Mouse (Mus musculus): ENCODE data around the gene Gm4969. TPM values are rescaled to one million over a fixed set of nuclear protein-coding genes. Genes with fewer than 3 reads are reported as not detected.
A peak's percentile ranks its signal among the peaks of the same experiment; 100 is the strongest.

The Gm4969 gene
- polyA plus RNA-seq, 1 experiment from 2014 or later: 3.6 TPM

DNA sequence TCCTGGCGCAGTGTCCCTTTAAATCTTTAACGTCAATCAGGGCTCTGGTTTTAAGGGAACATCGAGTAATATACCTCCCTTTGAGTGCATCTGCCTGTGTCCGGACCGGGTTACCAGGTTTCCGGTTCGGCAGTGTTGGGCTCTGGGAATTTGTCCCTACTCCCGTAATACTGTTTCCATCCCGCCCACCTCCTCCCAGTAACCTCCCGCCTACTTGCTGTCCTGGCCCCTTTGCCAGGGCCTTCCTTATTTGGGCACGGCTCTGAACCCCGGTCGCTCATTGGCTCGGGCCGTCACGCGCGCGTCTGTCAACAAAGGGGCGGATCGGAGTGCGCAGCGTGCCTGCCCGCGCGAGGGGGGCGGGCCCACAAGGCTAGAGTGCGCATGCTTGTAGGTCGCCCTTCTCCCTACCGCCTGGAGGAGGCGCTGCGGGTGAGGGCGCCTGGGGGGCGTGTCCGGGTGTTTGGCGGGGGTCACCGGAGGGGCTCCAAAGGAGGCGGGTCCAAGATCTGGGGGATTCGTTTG, 13.2 kb upstream of the Gm4969 start:
- H3K4me3 ChIP-seq: peak overlapping the region; percentile 45
- peak overlapping the region; percentile 66 for H3K4me2 ChIP-seq (replicated peaks)
- H3K9ac ChIP-seq (replicated peaks): peak overlapping the region; percentile 34
- ATAC-seq (replicated peaks): peak; percentile 99
- H3K36me3 ChIP-seq: peaks cover 11% of the 10 kb centered on the region
- WGBS: under 1% methylated on average over 39 of the region's 39 CpGs
- no peaks in the 10 kb centered on the region for H3K27me3 ChIP-seq
- peaks cover 12% of the 10 kb centered on the region for H3K4me1 ChIP-seq
- H3K27ac ChIP-seq (replicated peaks): peak overlapping the region; percentile 88
- no peaks in the 10 kb centered on the region for H3K9me3 ChIP-seq

DNA sequence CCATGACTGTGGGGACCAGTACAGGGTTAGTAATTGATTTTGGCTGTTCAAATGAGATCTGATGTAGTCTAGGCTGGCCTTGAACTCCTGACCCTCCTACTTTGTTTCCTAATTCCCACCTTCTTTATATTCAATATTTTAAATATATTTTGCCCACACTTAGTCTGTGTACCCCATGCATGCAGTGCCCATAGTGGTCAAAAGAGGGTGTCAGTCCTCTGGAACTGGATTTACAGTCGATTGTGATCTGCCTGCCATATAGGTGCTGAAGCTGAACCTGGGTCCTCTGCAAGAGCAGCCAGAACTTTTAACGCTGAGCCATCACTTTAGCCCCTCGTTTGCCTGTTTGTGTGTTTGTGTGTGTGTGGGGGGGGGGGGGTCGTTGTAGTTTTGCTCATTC, 12.5 kb upstream of the Gm4969 start:
- H3K4me1 ChIP-seq: peaks cover 12% of the 10 kb centered on the region
- peak overlapping the region; percentile 45 for H3K4me3 ChIP-seq
- no peaks in the 10 kb centered on the region for H3K27me3 ChIP-seq
- no peak for ATAC-seq (replicated peaks)
- no peaks in the 10 kb centered on the region for H3K9me3 ChIP-seq
- peaks cover 4% of the 10 kb centered on the region for H3K36me3 ChIP-seq
- WGBS: 33% methylated on average over 4 of the region's 4 CpGs
- peak overlapping the region; percentile 66 for H3K4me2 ChIP-seq (replicated peaks)
- H3K27ac ChIP-seq (replicated peaks): peak overlapping the region; percentile 88
- no peak overlapping the region; the same call in 1 of the 2 replicates for H3K9ac ChIP-seq (replicated peaks)

DNA sequence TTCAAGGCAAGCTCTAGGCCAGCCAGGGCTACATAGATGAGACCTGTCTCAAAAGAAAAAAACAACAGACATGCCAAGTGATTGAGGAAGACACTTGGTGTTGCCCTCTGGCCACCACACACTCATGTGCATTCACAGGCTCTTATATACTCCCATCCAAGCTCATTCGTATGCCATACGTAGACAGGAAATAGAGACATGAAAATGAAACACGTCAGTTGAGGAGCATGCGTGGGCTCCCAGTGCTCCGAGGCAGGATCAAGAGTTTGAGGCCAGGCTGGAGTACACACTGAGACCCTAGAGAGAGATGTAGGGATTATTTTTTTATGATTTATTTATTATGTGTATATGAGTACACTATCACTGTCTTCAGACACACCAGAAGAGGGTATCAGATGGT, 11.2 kb upstream of the Gm4969 start:
- no peak overlapping the region for H3K9ac ChIP-seq (replicated peaks)
- H3K4me2 ChIP-seq (replicated peaks): no peak overlapping the region
- no peak for ATAC-seq (replicated peaks)
- no peak overlapping the region for H3K4me3 ChIP-seq
- 90% methylated on average over 5 of the region's 5 CpGs for WGBS
- no peaks in the 10 kb centered on the region for H3K27me3 ChIP-seq
- no peak overlapping the region for H3K27ac ChIP-seq (replicated peaks)
- no peaks in the 10 kb centered on the region for H3K9me3 ChIP-seq
- H3K36me3 ChIP-seq: no peaks in the 10 kb centered on the region
- peaks cover 12% of the 10 kb centered on the region for H3K4me1 ChIP-seq

DNA sequence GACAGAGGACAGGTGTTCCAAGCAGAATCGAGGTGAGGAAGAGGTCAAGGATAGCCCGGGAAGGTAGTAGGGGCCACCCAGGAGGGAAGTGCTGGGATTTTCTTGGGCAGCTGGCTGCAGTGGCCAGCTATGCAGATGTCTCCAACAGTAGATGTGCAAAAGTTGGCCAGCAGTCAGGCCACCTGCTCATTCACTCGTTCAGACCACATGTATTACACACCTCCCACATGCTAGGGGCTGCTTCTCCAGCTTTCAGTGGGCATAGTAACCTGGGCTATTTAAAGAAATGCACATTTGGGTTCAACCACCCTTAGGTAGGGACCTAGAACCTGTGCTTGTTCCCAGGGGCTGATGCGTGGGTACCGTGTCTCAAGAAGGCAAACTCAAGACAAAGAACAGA, 9.6 kb upstream of the Gm4969 start:
- WGBS: 88% methylated on average over 5 of the region's 5 CpGs
- Histone ChIP-seq H3K4me2 (replicated peaks) (no peak overlapping the region), H3K9ac (replicated peaks) (no peak overlapping the region), H3K27ac (replicated peaks) (no peak overlapping the region), H3K4me3 (no peak overlapping the region), H3K4me1 (peaks cover 12% of the 10 kb centered on the region), H3K9me3 (no peaks in the 10 kb centered on the region), H3K36me3 (no peaks in the 10 kb centered on the region), H3K27me3 (no peaks in the 10 kb centered on the region)
- ATAC-seq (replicated peaks): no peak

DNA sequence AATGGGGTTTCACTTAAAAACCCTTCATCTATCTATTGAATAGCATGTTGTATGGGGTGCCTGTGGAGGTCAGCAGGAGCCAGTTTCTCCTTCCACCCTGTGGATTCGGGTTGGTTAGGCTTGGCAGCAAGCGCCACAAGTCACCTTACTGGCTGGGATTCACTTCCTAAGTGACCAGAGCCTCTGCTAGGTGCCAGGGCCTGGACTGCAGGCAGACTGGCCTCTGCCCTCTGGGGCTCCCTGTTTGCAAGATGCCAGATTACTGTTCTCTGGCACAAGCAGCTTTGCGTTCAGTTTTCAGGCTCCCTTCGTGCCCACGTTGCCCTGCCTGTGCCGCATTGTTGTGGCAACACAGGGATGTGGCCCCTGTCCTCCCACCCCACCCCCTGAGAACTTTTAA, 6.5 kb upstream of the Gm4969 start:
- Histone ChIP-seq H3K4me1 (peaks cover 18% of the 10 kb centered on the region), H3K27me3 (no peaks in the 10 kb centered on the region), H3K4me2 (replicated peaks) (no peak overlapping the region), H3K9ac (replicated peaks) (no peak overlapping the region), H3K27ac (replicated peaks) (no peak overlapping the region), H3K36me3 (no peaks in the 10 kb centered on the region), H3K9me3 (no peaks in the 10 kb centered on the region), H3K4me3 (no peak overlapping the region)
- no peak for ATAC-seq (replicated peaks)
- 92% methylated on average over 6 of the region's 6 CpGs for WGBS

DNA sequence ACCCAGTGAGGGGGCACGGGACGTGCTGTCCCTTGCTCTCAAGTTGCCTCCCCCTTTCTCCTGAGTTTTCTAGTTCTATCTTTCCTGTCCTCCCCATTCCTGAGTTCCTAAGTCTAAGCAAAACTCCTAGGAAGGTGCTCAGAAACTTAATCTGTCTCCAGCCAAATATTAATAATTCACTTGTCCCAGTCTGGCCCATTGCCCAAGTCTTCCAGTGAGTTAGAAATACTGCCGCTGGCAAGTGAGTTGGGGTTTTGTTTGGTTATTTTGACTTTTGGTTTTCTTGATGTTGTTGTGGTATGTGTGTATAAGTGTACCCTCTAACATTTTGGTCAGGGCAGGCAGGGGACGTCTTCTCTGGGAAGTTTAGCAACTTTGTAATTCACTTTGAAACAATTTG, 3.5 kb upstream of the Gm4969 start:
- no peak overlapping the region for H3K9ac ChIP-seq (replicated peaks)
- no peak overlapping the region for H3K4me2 ChIP-seq (replicated peaks)

DNA sequence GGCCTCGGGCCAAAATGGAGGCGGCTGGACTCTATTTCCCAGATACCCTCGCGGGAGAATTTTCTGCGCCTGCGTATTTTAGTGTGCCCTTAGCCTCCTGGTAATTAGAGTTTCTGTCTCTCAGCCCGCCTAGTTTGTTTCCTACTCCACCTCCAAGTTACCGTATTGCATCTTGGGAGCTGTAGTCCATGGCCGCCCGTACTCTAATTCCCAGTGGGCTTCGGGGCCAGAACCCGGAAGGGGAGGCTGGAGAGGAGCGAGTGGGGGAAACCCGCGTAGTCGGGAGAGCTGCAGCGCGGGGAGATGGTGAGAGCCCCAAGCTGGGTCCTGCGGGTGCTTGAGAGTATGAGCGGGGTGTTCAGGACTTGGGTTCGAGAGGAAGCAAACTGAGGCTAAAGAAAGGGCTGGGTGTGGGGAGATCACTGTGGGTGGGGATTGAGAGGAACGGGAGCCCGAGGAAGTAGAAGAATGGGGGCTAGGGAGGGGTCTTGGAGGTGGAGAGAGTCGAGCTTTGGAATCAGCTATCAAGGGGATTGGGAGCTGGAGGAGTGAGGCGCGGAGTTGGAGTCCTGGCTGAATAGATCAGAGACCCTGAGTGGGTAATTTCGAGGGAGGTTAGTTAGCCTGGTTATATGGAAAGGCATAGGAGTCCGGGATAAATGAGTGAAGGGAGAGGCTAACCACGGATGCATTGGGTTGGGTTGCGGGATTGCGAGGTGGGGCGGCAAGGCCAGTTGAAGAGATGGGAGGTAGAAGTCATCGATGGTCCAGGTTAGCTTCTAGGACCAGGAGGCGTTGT, 1.7 kb upstream of the Gm4969 start, which contains the start of gene Fbxo46:
Fbxo46 (plus strand) TSS at position 229 of the 799 bp plus-strand sequence.
- Histone ChIP-seq H3K36me3 (no peaks in the 10 kb centered on the region), H3K9me3 (no peaks in the 10 kb centered on the region), H3K4me1 (peaks cover 26% of the 10 kb centered on the region), H3K27me3 (no peaks in the 10 kb centered on the region), H3K9ac (replicated peaks) (peak within 1 kb of the TSS; percentile 84), H3K4me2 (replicated peaks) (peak within 1 kb of the TSS; percentile 74), H3K4me3 (peak within 1 kb of the TSS; percentile 87), H3K27ac (replicated peaks) (peak within 1 kb of the TSS; percentile 80)
- 3% methylated on average over 34 of the region's 34 CpGs for WGBS
- peak; percentile 97 for ATAC-seq (replicated peaks)

More for the DNA sequence above, 3.5 kb upstream of the Gm4969 start:
- peaks cover 26% of the 10 kb centered on the region for H3K4me1 ChIP-seq
- H3K4me3 ChIP-seq: no peak overlapping the region
- H3K36me3 ChIP-seq: no peaks in the 10 kb centered on the region
- 88% methylated on average over 4 of the region's 4 CpGs for whole genome bisulfite sequencing
- no peak overlapping the region for H3K27ac ChIP-seq (replicated peaks)
- H3K9me3 ChIP-seq: no peaks in the 10 kb centered on the region
- no peak for ATAC-seq (replicated peaks)
- no peaks in the 10 kb centered on the region for H3K27me3 ChIP-seq

DNA sequence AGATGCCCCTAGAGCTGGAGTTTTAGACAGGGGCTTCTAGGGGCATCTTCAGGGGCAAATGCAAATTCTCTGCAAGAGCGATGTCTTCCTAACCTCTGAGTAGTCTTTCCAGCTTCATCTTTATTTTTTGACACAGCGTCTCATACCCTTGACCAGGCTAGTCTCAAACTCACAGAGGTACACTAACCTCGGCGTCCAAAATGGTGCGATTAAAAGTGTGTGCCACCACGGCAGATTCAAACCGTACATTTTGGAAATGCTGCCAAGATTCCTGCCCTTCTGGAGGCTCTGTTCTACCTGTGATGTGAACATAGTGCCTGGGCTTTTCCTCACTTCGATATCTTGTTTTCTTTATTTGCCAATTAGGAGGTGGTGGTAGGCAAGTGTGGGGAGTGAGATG, 915 bp upstream of the Gm4969 start:
- H3K4me2 ChIP-seq (replicated peaks): peak overlapping the region; percentile 15; the same call in 1 of the 2 replicates
- H3K9ac ChIP-seq (replicated peaks): no peak overlapping the region
- peak; percentile 41 for ATAC-seq (replicated peaks)
- H3K9me3 ChIP-seq: no peaks in the 10 kb centered on the region
- peaks cover 26% of the 10 kb centered on the region for H3K4me1 ChIP-seq
- H3K27ac ChIP-seq (replicated peaks): 0 out of 2 replicates have a peak overlapping the region, but pooled peaks have one; percentile 6
- WGBS: 88% methylated on average over 8 of the region's 8 CpGs
- no peaks in the 10 kb centered on the region for H3K36me3 ChIP-seq
- no peaks in the 10 kb centered on the region for H3K27me3 ChIP-seq
- peak overlapping the region; percentile 87; the same call in 1 of the 2 replicates for H3K4me3 ChIP-seq

DNA sequence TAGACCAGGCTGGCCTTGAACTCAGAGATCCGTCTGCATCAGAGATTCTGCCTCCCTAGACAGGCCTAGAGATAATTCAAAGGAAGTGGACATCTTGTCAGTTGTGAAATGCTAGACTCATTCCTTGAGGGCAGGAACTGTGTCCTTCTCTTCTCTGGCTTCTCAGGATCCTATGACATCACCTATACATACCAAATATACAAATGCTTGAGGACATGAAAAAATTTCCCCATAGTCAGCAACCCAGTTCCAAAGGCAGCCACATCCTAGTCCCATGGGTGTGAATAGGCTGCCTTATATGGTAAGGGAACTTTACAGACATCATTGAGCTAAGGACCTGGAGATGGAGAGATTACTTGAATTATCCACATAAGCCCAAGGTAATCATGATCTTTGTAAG, 8.6 kb downstream of the Gm4969 start:
- H3K4me2 ChIP-seq (replicated peaks): no peak overlapping the region
- H3K27me3 ChIP-seq: no peaks in the 10 kb centered on the region
- H3K9ac ChIP-seq (replicated peaks): no peak overlapping the region
- H3K4me1 ChIP-seq: no peaks in the 10 kb centered on the region
- no peak overlapping the region for H3K4me3 ChIP-seq
- no peak for ATAC-seq (replicated peaks)
- no peaks in the 10 kb centered on the region for H3K36me3 ChIP-seq
- no peaks in the 10 kb centered on the region for H3K9me3 ChIP-seq
- H3K27ac ChIP-seq (replicated peaks): no peak overlapping the region
- WGBS: 82% methylated on average over 1 of the region's 1 CpGs

DNA sequence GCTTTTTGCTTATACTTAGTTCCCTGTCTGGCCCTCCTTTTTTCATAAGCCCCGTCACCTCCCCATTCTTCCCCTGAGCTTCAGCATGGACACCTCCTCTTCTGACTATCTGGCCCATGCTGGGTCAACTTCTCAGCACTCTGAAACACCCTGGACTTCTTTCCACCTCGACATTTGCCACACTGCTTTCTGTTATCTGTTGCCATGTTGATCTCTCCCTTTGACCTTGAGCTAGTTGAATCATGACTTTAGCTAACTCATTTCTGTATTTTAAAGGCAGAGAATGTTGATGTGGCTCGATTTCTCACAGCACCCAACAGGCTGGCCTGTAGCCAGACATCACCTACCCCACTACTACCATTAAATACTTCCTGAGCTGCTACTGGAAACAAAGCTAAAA, 10.7 kb downstream of the Gm4969 start:
- H3K4me3 ChIP-seq: no peak overlapping the region
- 66% methylated on average over 3 of the region's 3 CpGs for WGBS
- no peaks in the 10 kb centered on the region for H3K4me1 ChIP-seq

DNA sequence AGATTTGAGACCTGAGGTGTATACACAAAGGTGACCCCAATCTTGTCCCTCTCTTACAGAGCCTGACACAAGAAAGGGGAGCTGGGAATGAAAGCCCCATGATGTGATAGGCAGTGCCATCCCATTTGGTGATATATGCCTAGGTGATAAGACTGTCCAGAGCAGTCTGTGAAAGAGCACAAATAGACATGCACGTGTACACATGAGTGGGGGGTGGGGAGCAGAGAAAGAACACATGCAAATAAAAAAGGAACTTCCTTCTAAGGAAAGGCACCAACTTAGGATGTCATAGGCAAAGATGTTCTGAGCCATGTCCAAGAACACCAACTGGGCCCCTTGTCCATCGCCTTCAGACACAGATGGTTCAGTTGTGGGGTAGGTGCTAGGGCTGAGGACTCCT, 13.7 kb downstream of the Gm4969 start:
- WGBS: 79% methylated on average over 2 of the region's 2 CpGs

More for the DNA sequence above, 10.7 kb downstream of the Gm4969 start:
- no peaks in the 10 kb centered on the region for H3K9me3 ChIP-seq
- no peak overlapping the region for H3K27ac ChIP-seq (replicated peaks)
- ATAC-seq (replicated peaks): no peak
- H3K36me3 ChIP-seq: no peaks in the 10 kb centered on the region
- no peak overlapping the region for H3K4me2 ChIP-seq (replicated peaks)
- H3K9ac ChIP-seq (replicated peaks): no peak overlapping the region
- H3K27me3 ChIP-seq: no peaks in the 10 kb centered on the region

DNA sequence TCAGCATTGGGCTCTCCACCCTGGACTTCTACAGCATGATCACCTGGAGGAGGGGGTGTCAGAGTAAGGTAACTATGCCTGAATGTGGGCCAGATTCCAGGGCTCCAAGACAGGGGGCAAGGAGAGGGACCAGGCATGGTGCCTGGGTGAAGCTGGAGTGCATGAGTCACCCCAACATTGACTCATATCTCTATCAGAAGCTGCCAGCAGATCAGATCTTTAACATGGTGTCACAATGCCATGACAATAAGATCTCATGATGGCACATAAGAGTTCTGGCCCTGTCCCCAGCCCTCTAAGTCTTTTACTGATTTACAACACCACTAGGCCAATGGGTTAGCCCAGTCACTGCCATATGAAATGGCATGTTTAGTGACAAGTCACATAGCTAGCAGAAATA, 14.4 kb downstream of the Gm4969 start:
- Histone ChIP-seq H3K27ac (replicated peaks) (no peak overlapping the region), H3K36me3 (no peaks in the 10 kb centered on the region), H3K27me3 (no peaks in the 10 kb centered on the region), H3K9ac (replicated peaks) (no peak overlapping the region), H3K4me2 (replicated peaks) (no peak overlapping the region), H3K9me3 (no peaks in the 10 kb centered on the region), H3K4me3 (no peak overlapping the region), H3K4me1 (no peaks in the 10 kb centered on the region)
- no peak for ATAC-seq (replicated peaks)

More for the DNA sequence above, 13.7 kb downstream of the Gm4969 start:
- ATAC-seq (replicated peaks): no peak
- Histone ChIP-seq H3K4me3 (no peak overlapping the region), H3K36me3 (no peaks in the 10 kb centered on the region), H3K9ac (replicated peaks) (no peak overlapping the region), H3K27ac (replicated peaks) (no peak overlapping the region), H3K4me1 (no peaks in the 10 kb centered on the region), H3K9me3 (no peaks in the 10 kb centered on the region), H3K4me2 (replicated peaks) (no peak overlapping the region), H3K27me3 (no peaks in the 10 kb centered on the region)
